Mouse (Mus musculus) neutrophil, adult 65 days (primary cell): ENCODE measurements around the gene Tmem9b. TPM values are rescaled to one million over a fixed set of nuclear protein-coding genes. Genes with fewer than 3 reads are reported as not detected.

Experiments used
- total RNA-seq: library from RNA; stranded (reverse); gene quantifications from 2 replicates; pipeline ENCODE4 v1.2.4, GENCODE M21; 2023

Gene Tmem9b
- 41.0 and 45.6 TPM in 2 replicates for total RNA-seq

DNA sequence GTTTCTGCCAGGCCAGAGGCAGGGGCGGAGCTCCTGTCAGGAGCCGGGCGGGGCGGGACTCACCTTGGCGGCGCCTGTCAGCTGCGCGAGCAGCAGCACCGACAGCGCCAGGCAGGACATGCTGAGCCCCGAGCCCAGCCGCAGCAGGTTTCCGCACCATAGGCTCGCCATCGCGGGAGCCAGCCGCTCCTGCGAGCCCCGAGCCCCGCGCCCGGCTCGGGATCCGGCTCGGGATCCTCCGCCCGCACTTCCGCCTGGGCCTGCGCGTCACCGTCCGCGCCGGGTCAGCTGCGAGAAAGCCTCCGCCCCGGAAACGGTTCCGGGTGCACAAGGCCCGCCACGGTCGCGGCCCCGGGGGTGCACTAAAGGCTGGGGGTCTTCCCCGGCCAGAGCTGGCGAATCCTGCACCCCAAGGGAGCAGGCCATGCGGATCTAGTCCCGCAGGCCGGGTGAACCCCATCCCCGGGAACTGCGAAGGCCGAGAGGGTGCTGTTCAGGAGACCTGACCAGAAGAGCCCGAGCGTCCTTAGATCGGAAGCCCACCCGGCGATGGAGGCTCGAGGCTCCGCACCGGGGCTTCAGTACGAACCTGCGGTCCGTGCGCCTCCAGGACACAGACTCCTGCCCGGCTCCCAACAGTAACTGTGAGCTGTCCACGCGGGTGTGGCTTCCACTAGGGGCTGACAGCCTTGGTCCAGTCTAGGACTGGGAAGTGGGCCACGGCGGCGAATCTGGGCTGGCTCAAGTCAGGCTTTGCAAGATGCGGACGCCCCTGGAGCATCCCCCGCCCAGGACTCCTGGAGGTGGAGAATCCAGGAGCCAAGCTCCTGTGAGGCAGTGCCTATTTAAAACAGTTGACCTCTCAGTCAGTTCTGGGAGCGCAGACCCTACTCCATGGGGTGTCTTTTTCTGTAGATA, at the start of gene Tmem9b:
Tmem9b (minus strand) TSS at position 868 of the 918 bp plus-strand sequence.

GRCm38 (mm10) chr7:109781470-109782203, 29.0 kb upstream of the Tmem9b start, which contains the start of gene Nrip3:
Gene Nrip3, minus strand, starts transcription at chr7:109782025.

GRCm38 (mm10) chr7:109731626-109732025, 21.0 kb downstream of the Tmem9b start, which contains the start of gene Ascl3:
Gene Ascl3, minus strand, starts transcription at chr7:109731726.

GRCm38 (mm10) chr7:109723697-109724096, 29.0 kb downstream of the Tmem9b start, which contains the start of gene BC051019:
Gene BC051019, minus strand, starts transcription at chr7:109723850.

GRCm38 (mm10) chr7:109703190-109704015, 49.3 kb downstream of the Tmem9b start, which contains the start of the genes St5 and Akip1:
Gene St5, minus strand, starts transcription at chr7:109703605.
Gene Akip1, plus strand, starts transcription at chr7:109703690.

Other genes with a start within 250 kb of the Tmem9b start
- not detected in 2 replicates for gene Trim66, start 244.7 kb downstream of the Tmem9b start, total RNA-seq
- gene Rpl27a, start 233.7 kb downstream of the Tmem9b start, total RNA-seq, result 138 and 168 TPM in 2 replicates
- 1.8 and 1.9 TPM in 2 replicates for gene St5, start 49.3 kb downstream of the Tmem9b start, total RNA-seq
- gene Akip1, start 49.2 kb downstream of the Tmem9b start, total RNA-seq, result 7.1 and 7.2 TPM in 2 replicates
- not detected in 2 replicates for gene BC051019, start 29.0 kb downstream of the Tmem9b start, total RNA-seq
- not detected in 2 replicates for gene Ascl3, start 21.1 kb downstream of the Tmem9b start, total RNA-seq
- gene Nrip3, start 29.1 kb upstream of the Tmem9b start, total RNA-seq, result not detected in 2 replicates
- not detected in 2 replicates for gene Scube2, start 112.8 kb upstream of the Tmem9b start, total RNA-seq
- gene Dennd5a, start 207.6 kb upstream of the Tmem9b start, total RNA-seq, result 261 and 343 TPM in 2 replicates
- 71.6 and 104 TPM in 2 replicates for gene Tmem41b, start 234.1 kb upstream of the Tmem9b start, total RNA-seq